Mouse (Mus musculus) c-Kit-negative CD71-positive TER-119-positive erythroid progenitor cells, embryonic 14.5 days (primary cell): ENCODE measurements around the gene Dennd2c.

ENCODE experiments used
- DNase-seq: peaks from one replicate; pipeline ENCODE4 v3.0.0-alpha.2; 2013; ENCODE audit warnings: low read depth, low spot score

The Dennd2c gene

DNA sequence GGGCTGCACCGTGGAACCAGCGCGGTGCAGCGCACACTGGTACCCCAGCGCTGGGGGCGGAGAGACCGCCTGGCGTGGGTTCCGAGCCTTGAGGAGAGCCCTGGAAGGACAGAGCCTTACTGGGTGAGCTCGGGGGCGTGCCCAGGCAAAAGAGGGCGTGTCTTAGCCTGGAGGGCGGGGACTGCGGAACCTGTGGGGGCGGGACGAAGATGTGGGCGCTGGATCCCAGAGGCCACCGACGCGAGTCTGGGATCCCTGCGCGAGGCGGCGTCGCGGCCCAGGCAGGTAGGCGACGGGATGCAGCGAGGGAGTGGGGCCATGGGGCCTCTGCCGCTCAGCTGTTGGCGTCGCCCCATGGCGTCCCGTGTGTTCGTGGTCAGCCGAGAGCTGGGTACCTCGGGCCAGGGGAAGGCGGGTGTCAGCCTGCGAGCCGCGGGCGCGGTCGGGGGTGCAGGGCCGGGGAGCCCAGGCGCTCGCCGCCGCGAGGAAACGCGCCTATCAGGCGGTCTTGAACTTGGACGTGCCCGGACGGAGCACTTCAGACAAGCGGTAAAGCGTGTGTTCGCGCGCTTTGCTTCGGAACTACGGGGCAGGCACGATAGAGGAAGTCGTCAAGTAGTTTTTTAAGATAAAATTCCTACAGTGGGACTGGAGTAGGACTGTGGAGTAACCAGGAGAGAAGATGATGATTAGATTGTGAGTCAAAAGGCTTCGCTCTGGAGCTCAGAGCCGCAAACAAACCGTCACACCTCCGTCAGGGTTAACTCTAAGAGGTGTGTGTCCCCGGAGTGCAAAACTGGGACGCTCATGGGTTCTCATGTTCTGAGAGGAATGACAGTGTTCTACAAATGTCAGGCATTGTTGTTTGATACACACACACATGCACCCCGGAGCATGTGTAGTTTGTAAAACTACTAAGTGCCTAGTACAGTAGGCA, at the start of gene Dennd2c:
TSS of gene Dennd2c (plus strand) at position 151 of the 937 bp plus-strand sequence.
- peak; percentile 90 for DNase-seq

DNA sequence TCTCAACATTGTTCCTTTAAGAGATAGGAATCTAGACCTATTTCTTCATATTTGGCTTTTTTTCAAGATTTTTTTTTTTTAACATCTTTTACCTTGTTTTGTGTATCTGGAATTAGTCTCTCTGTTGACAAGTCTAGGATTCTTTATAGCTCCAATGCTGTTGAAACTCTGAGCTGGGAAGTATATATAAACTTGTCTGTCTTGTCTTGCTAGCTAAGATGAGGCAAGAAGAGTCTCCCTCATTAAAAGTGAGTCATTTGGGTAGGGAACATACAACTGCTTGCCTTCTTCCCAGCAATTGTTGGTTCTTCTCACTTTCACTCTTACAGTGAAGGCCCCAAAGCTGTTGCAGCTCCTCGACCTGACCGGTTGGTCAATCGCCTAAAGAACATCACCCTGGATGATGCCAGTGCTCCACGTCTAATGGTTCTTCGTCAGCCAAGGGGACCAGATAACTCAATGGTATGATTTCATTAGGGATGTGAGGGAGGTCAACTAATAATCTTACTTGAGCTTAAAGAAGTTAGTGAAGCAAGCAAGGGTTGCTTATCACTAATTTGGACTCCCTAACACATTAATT, 46.3 kb upstream of the Dennd2c start:
- no peak for DNase-seq

DNA sequence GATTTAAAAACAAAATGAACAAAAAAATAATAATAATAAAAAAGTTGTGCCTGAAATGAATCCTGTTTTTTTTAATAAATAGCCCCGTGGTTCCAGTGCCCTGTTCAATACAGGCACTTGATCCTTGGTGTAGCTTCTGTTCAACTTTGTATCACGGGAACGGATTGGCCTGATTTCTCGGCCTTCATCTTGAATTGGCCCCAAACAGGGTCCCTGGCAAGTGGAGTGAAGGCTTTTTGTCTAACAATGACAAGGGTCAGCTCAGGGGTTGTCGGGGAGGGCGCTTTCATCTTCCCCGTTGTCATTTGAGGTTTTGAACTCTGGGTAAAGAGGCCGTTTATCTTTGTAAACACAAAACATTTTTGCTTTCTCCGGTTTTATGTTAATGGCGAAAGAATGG, 44.7 kb upstream of the Dennd2c start:
- DNase-seq: no peak

DNA sequence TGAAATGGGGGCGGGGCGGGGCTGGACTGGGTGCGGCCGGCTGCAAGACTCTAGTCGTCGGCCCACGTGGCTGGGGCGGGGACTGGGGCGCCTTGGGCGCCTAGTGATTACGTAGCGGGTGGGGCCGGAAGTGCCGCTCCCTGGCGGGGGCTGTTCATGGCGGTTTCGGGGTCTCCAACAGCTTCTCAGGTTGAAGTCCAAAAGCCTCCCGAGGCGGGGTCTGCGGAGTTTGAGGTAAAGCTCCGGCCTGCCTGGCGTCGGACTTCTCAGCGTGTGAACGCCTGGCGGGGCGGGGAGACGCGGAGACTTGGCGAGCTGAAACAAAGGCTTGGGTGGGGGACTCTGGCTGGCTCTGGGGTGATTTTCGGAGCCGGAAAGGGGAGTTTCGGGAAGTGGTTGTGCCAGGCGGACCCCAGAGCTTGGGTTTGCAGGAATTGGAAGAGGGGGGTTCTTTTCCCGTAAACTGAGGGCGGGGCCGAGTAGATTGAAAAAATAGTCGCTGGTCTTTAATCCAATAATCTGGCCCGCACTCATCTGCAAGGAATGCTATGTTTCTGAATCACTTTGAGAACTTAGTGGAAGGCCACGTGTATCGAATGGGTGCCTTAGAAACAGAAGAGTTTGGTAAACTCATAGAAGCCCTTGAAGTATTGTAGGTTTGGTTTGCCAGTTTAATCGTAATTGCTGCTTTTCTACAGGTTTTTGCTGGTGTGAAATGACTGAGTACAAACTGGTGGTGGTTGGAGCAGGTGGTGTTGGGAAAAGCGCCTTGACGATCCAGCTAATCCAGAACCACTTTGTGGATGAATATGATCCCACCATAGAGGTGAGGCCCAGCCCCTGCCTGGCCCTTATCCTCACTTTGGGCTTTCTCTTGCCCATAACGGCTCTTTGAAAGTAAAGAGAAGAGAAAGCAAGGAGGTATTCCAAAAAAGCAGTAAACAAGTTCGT, 43.9 kb upstream of the Dennd2c start, which contains the start of gene Nras:
TSS of gene Nras (plus strand) at position 79 of the 951 bp plus-strand sequence.
- DNase-seq: peak; percentile 81

DNA sequence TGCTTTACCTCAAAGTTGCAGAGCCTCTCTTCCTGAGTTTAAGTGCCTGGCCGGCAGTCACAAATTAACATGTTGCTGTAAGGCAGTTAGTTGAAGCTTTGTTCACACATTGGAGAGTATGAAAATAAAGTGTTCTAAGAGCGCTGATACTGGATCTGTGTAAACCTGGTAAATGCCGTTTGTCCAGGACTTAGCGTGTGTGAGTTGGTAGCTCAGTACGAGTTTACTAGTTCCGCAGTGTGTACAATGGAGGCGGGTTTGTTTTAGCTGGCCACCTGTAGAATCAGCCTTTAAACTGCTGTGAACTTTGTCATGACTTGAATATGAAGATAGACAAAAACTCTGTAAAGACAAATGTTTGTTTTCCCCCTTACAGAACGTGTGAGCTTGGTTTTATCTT, 35.5 kb upstream of the Dennd2c start:
- no peak for DNase-seq

DNA sequence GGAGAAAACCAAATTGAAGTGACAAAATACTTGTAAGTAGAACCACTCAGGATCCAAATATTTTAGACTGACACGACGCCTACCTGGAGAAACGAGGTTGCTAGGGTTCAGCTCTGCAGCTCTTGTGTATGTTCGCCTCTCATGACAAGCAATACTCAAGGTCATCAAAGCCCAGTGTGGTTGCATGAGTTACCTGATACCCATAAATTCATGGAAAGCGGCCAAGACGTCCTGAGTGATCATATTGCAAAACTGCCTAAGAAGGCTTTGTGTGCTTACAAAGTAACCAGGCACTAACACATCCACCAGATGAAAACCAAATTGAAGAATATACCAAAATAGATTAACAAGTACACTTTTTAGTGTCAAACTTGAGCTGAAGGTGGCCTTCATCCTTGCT, 33.4 kb upstream of the Dennd2c start:
- no peak for DNase-seq

DNA sequence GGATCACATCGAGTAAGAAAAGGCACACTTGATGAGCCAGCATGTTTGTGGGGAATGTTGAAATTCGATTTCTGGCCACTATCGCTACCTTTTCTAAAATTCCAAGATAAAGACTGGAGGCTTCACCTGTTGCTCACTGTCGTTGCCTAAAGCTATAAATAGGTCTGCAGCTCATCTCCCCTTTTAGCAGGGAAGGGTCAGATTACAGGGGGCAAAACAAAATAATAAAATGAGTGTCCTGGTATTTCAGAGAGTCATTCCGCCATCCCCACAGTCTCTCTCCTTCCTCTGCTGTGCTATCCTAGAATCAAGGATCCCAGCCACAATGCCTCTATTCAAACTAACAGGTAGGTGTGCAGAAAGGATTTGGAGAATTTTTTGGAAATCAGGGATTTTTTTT, 28.6 kb upstream of the Dennd2c start, which contains the start of gene Ampd1:
TSS of gene Ampd1 (plus strand) at position 244 of the 400 bp plus-strand sequence.
- DNase-seq: no peak

DNA sequence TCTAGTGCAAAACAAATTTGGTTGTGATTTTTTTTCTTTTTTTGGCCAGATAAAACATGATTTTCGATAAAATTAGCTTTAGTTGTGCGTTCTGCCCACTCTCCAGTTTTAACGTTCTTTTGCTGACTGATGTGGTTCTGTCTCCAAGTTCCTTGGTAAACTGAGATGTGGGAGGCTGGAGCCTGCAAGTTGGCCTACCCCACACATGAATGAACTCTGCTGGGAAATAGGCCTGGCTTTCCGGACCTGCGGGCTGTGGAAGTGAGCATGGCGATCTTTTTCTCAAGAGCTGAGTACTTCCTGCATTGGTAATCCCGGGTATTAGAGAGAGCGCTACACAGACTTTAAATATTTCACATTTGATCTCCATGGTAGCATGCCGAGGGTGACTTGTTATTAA, 26.5 kb upstream of the Dennd2c start:
- no peak for DNase-seq

DNA sequence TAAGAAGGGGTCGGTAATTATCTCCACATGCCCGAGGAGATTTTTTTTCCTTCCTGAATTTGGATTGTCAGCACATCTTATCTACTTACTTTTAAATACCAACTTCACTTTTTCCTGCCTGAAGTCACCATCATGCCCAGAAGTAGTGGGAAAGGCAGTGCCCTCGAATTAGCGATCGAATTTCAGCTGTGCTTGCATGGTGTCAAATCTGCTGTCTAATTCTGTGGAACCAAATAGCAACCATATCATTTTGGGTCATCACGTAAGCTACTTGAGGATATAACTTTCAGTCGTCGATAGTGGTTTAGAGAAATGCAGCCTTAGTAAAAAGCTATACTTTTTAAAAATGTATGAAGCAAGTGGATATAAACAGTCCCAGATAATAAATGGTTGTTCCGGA, 25.9 kb upstream of the Dennd2c start:
- no peak for DNase-seq

DNA sequence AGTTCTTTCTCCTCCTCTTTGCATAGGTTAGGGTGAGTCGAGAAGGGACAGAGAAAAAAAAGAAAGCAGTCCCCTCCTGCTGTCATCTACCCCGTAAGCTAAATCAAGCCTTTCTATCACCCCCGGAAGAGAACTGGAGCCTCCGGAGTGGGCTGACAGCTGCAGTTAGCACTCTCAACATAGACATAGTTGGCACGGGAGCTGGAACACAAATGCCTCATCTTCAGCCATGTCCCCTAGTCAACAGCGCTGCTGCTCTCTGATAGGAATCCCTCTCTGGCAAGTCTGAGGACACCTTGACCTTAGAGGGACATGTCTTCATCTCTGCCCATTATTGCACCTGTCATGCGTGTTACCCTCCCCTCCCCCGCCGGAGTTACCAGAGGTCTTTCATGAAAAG, 23.1 kb upstream of the Dennd2c start:
- no peak for DNase-seq

DNA sequence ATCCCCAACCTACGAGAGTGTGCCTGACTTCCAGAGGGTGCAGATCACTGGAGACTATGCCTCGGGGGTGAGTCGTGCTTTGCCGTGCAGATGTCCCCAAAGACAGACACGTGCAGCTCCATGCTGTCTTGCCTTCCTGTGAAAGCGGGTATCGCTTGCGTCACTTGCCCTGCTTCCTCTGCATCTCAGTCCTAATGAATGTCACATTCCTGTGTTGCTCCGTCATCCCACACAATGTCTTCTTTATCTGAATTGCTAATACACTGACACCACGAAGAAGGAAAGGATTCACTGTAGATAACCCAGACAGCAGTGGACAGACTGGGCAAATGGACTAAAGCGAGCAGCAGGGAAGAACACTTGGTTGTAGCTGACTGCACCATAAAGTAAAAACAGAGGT, 21.4 kb upstream of the Dennd2c start:
- no peak for DNase-seq

DNA sequence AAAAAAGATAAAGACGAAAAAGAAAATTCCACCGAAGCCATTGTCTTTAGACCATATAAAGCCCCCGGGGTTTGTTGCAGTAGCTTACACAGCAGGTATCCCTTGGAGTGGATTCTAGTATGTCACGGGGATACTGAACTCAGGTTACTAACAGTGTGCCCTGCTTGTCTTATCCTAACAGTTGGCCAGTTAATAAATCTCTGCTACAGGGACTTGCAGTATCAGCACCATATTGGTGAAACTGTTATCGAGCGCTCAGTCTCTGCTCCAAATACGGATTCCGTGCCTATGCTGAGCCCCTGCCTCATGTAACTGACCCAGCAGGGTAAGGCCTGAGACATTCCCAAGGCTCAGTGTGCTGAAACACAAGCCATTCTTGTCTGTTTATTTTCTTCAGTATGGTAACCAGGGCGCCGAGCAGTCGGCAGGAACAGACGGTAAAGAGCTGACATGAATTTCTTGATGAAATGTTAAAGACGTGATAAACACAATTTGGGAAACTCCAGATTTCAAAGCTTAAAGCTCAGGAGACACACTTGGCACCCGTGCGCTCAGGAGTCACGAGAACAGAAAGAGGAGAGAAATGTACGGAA, 20.4 kb upstream of the Dennd2c start:
- no peak for DNase-seq

DNA sequence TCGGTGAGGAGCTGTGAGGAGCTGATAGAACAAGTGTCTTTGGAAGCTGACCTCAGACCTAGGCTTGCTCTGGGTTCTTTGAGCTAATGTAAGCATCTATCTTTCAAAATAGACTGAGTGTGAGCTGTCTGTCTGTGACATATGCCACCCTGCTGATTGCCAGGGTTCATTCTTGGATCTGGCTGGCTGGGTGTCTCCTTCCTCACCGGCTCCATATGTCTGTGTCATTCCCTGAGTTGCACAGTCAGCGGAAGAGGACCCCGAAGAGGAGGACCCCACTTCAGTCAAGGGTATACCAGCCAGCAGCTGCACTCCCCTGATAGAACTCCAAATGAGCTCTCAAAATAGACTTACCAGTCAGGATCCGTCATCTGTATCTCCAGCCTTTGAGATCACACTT, 19.6 kb upstream of the Dennd2c start:
- DNase-seq: no peak

DNA sequence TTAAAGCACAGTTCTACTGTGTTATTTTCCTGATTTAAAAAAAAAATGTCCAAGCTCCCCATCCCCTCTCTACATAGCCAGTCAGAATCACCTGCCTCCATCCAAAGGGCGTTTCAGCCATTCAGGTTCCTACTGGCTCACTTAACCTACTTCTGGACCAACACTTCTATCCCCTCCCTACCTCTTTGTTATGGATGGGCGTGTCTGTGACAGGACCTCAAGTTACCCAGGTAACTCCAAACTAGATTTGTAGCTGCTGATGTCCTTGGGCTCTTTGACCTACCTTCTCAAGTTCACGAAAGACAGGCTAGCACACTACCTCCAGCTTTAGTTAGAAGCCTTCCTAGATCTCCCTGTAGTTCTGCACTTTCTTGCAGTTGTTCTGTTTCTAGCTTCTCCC, 16.4 kb upstream of the Dennd2c start:
- no peak for DNase-seq

DNA sequence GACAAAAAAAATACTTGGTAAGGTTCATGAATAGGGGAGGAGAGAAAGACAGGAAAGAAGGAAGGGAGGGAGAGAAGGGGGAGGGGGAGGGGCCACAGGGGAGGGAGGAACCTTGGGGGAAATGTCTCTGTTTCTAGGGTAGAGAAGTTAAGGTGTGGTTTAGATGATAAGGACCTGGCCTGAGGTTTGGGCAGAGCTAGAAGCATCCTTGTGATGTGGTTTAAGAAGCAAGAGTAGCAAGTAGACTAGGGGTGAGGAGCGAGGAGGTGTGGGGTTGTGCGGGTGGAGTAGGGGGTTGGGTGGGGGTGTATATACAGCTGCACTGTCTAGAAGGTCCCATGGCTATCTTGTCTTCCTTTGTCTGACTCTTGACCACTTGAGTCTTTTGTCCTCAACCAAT, 10.7 kb upstream of the Dennd2c start:
- DNase-seq: no peak

DNA sequence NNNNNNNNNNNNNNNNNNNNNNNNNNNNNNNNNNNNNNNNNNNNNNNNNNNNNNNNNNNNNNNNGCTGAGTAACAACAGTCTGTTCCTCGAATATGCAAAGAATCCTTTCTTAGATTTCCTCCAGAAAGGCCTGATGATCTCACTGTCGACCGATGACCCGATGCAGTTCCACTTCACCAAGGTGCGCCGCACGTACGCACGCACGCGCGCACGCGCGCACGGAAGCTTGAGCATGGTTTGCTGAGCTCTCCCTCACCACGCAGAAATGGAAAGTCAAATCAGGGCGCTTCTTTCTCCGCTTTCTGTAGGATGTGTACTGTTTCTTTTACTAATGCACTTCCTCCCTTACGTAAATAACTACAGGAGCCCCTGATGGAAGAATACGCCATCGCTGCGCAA, 3.7 kb upstream of the Dennd2c start:
- no peak for DNase-seq

DNA sequence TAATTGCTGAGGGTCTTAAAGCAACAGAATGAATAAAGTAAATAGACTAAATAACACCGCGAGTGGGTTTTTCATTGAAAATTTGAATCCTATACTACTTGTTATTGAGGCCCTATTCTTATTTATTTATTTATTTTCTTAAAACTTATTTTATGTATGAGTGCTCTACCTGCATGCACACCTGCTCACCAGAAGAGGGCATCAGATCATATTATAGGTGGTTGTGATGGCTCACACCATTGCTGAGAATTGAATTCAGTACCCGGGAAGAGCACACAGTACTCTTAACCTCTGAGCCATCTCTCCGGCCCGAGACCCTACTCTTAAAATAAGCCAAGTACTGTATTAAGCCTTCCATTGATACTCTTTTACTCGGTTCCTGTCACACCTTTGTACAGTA, 2.7 kb upstream of the Dennd2c start:
- no peak for DNase-seq

DNA sequence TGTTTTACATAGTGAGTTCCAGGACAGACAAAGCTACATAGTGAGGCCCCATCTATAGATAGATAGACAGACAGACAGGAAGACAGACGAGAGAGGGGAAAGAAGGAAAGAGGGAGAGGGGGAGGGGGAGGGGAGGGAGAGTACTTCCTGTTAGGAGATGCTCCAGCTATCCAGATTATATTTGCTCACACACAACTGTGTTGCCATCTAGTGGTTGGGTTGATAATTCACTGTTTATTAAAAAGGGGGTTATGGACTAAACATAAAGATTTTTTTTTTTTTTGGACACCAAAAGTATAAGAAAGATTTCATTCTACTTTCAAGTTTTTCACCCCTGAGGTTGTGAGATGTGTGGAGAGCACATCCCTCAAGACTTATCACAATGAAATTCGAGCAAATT, 1.7 kb upstream of the Dennd2c start:
- DNase-seq: no peak

DNA sequence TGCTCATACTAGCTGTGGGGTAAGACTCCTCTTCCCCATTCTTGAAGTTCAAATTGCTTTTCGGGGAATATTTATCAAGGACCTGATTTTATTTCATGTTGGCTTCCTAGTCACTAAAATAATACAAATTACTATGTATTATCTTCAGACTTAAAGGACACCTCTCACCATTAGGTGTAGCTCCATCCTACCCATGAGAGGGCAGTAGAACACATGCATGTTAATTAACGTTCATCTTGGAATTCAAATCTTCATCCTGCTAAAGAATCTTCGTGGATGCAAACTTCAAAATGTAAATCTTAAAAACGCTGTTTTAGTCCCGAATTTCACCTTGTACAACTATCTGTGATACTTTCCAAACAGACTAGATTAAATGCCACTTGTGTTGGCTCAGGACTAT, 1.2 kb upstream of the Dennd2c start:
- no peak for DNase-seq

DNA sequence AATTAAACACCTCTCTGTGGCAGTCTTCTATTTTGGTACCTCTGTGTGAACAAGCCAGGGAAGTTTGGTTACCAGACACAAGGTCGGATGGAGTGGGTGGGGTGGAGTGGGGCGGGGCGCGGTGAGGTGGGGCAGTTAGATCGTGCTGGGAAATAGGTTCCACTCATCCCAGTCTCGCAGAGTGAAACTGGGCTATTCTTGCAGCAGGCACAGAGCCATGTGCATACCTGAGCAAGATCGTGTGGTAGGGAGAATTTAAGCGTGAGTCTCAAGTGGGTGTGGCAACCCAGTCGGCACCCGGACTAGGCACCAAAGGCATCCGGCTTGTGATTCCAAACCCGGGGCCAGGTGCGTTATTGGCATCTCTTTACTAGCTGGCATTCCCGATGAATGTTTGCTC, 495 bp upstream of the Dennd2c start:
- peak; percentile 52 for DNase-seq

DNA sequence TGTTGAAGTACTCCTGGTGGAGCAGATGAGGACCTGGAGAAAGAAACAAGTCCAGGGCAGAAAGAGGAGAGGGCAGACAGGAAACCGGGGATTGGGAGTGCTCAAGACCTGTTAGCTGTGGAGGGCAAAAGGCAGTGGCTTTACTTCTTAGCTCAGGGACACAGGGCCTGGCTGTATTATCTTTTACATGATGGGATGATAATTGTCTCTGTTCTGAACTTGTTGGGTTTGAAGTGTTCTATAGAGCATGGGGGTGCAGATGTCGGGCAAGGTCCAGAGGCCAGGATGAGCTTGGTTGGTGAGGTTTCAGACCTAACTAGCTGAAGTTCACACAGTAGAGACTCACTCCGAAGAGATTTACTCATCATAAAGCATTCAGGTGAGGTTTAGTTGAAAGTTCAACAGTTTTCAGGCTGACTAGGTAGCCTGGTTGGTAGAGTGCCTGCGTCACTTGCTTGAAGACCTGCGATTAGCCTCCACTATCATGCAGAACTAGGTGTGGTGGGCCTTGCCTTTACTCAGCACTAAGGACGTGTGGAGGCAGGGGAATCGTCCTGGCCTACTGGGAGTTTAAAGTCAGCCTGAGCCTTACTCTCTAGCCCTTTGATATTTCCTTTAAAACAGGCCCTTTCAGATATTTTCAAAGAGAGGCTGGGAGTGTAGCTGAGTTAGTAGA, 5.3 kb downstream of the Dennd2c start:
- DNase-seq: no peak
